Mouse (Mus musculus) megakaryocyte, embryonic 14.5 days (primary cell): ENCODE measurements around the gene Ssbp3.

ENCODE experiments used
- FLI1 ChIP-seq: IDR thresholded peaks from 2 replicates; pipeline ENCODE4 v1.6.1; 2012; ENCODE audit warnings: low read length, inconsistent platforms, mixed read lengths
- GATA1 ChIP-seq: IDR thresholded peaks from 3 replicates; pipeline ENCODE4 v1.6.1; 2012; ENCODE audit warnings: mixed read lengths, low read length, inconsistent platforms, borderline replicate concordance

DNA sequence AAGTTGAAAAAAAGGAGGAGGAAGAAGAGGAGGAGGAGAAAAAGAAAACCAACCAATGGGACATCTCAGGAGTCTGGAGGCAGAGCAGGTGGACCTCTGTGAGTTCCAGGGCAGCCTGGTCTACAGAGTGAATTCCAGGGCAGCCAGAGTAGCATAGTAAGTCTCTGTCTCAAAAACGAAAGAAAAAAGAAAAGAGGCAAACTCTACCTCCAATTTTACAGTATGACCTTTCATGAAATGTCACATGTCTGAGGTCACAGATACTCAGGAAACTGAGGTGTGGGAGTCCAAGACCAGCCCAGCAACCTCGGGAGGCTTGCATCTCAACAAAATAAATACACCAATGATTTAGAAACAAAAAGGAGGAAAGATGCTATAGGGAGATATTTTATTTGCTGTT is 27.4 kb upstream of the Ssbp3 start:
- no peak for TF ChIP-seq FLI1
- TF ChIP-seq GATA1 = no peak
